Comparison of ENCODE assay signal across 8 mouse cellular contexts in the genomic region with DNA sequence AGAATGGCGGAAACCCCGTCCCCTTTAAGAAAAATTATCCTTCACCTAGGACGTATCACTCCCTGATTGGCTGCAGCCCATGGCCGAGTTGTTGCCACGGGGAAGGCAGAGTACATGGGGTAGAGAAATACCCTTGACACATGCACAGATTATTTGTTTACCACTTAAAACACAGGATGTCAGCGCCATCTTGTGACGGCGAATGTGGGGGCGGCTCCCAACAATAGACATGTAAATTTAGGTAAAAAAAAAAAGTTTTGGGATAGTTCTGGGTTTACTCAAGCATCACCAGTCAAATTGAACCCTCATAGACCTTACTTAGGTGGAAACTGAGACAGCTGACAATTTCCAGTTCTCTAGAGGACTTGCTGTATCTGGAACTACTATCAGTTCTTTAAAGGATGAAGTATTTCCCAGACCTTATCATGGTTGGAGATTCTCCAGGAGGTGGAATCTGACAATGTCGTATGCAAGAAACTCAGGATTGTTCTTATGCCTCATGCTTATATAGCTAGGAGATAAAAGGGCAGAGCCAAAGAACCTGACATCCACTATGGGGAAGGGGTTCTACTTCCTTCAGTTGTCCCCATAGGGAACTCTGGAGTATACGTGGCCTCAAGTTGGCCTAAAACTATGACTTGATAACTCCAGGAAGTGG. TPM values are rescaled to one million over a fixed set of nuclear protein-coding genes. Genes with fewer than 3 reads are reported as not detected.
DNase-seq lines count a peak whose midpoint lies in the region; ATAC-seq lines count a peak whose summit lies in the region.

No protein-coding gene starts in this region.

- no peak overlapping the region for H3K9ac ChIP-seq in intestine, embryonic 16.5 days (ENCODE audit: low read depth, low read length)
- no peak overlapping the region for H3K9ac ChIP-seq in stomach, embryonic 16.5 days (ENCODE audit: low read length)

- H3K9me3 ChIP-seq in intestine, embryonic 16.5 days (ENCODE audit: control insufficient read depth, low read length), result no peaks in the 10 kb centered on the region
- H3K9me3 ChIP-seq in stomach, embryonic 16.5 days (replicated peaks; ENCODE audit: control insufficient read depth, low read length), result no peaks in the 10 kb centered on the region

- no peak overlapping the region for H3K27ac ChIP-seq in intestine, embryonic 16.5 days (ENCODE audit: low read length)
- no peak overlapping the region for H3K27ac ChIP-seq in stomach, embryonic 16.5 days (ENCODE audit: low read length)

- no peaks in the 10 kb centered on the region for H3K36me3 ChIP-seq in intestine, embryonic 16.5 days (ENCODE audit: control insufficient read depth, insufficient read depth, low read length)
- H3K36me3 ChIP-seq in stomach, embryonic 16.5 days (ENCODE audit: control insufficient read depth, insufficient read depth, low read length), result no peaks in the 10 kb centered on the region

- no peak for ATAC-seq in intestine, embryonic 16.5 days
- no peak for ATAC-seq in stomach, embryonic 16.5 days (ENCODE audit: insufficient read depth, low FRiP score)

- 63% methylated on average over 11 of the region's 11 CpGs for WGBS in intestine, embryonic 16.5 days
- WGBS in stomach, embryonic 16.5 days, result 66% methylated on average over 11 of the region's 11 CpGs

- H3K27me3 ChIP-seq in intestine, embryonic 16.5 days (replicated peaks; ENCODE audit: control insufficient read depth, insufficient read depth, low read length), result no peaks in the 10 kb centered on the region
- H3K27me3 ChIP-seq in stomach, embryonic 16.5 days (ENCODE audit: control insufficient read depth, insufficient read depth, low read length), result no peaks in the 10 kb centered on the region

- DNase-seq in embryo, embryonic 10.5 days (ENCODE audit: low spot score), result peak; percentile 23
- no peak for DNase-seq in embryo, embryonic 9.5 days (ENCODE audit: extremely low spot score)
- peak; percentile 13 for DNase-seq in thymus, postnatal 25 days
- DNase-seq in thymus, postnatal 14 days, result no peak
- DNase-seq in frontal cortex, postnatal 25 days (ENCODE audit: low spot score in 2 of 2), result no peak
- DNase-seq in layer of hippocampus, adult 9-11 months, result no peak

- peak overlapping the region; percentile 23 for H3K4me3 ChIP-seq in intestine, embryonic 16.5 days (ENCODE audit: low read length)
- peak overlapping the region; percentile 24 for H3K4me3 ChIP-seq in stomach, embryonic 16.5 days (replicated peaks; ENCODE audit: low read length)

- H3K4me1 ChIP-seq in intestine, embryonic 16.5 days (ENCODE audit: control insufficient read depth, insufficient read depth, low read length), result no peaks in the 10 kb centered on the region
- H3K4me1 ChIP-seq in stomach, embryonic 16.5 days (ENCODE audit: control insufficient read depth, insufficient read depth, low read length), result no peaks in the 10 kb centered on the region

- H3K4me2 ChIP-seq in intestine, embryonic 16.5 days (ENCODE audit: low read depth, low read length), result no peak overlapping the region
- H3K4me2 ChIP-seq in stomach, embryonic 16.5 days (ENCODE audit: low read depth, low read length), result 0 out of 2 replicates have a peak overlapping the region, but pooled peaks have one; percentile 27

RNA-seq across cellular contexts. Expression of gene Wdr1, which starts 35.8 kb away (rescaled TPM):
- polyA plus RNA-seq in intestine, embryonic 16.5 days (2015; fragmentation: Nextera tagmentation; extraction: Ambion mirVana), result 274 and 286 TPM in 2 replicates
- polyA plus RNA-seq in stomach, embryonic 16.5 days (2015; fragmentation: Nextera tagmentation; extraction: Ambion mirVana), result 252 and 291 TPM in 2 replicates

Comparison
In these comparisons a context has a peak if more than half of its experiments do, and no peak if none do; other contexts are left out.
1. DNase-seq: peak in embryo, embryonic 10.5 days (single experiment) and thymus, postnatal 25 days (single experiment); none in embryo, embryonic 9.5 days (single experiment), thymus, postnatal 14 days (single experiment), frontal cortex, postnatal 25 days (0 of 2) and layer of hippocampus, adult 9-11 months (single experiment).